Mouse (Mus musculus): ENCODE measurements around the gene Uri1.

- TF ChIP-seq CTCF (IDR thresholded peaks at IDR 0.05; ENCODE audit: borderline replicate concordance, insufficient read depth, low read length) (no peak), POLR2A (IDR thresholded peaks at IDR 0.05; ENCODE audit: low read depth, low read length) (no peak)
These were observed 47.3 kb upstream of the Uri1 start for GRCm38 (mm10) chr7:38070663-38071062.
